Mouse (Mus musculus) small intestine, adult 2 months (tissue): ENCODE measurements around the gene Gphn.

ENCODE experiments used
- CTCF ChIP-seq: fragments of 200-500 bp; IDR thresholded peaks from 2 replicates; pipeline ENCODE4 v1.5.1; 2012; ENCODE audit warnings: low read depth, mild to moderate bottlenecking, control low read depth, inconsistent platforms, low read length, moderate library complexity, mixed read lengths; ENCODE audit not compliant: insufficient replicate concordance, insufficient read length; ENCODE audit errors: extremely low read depth
- POLR2A ChIP-seq: fragments of 200-500 bp; IDR thresholded peaks from 2 replicates; pipeline ENCODE4 v1.6.1; 2012; ENCODE audit warnings: low read depth, mild to moderate bottlenecking, control low read depth, inconsistent platforms, low read length, moderate library complexity

DNA sequence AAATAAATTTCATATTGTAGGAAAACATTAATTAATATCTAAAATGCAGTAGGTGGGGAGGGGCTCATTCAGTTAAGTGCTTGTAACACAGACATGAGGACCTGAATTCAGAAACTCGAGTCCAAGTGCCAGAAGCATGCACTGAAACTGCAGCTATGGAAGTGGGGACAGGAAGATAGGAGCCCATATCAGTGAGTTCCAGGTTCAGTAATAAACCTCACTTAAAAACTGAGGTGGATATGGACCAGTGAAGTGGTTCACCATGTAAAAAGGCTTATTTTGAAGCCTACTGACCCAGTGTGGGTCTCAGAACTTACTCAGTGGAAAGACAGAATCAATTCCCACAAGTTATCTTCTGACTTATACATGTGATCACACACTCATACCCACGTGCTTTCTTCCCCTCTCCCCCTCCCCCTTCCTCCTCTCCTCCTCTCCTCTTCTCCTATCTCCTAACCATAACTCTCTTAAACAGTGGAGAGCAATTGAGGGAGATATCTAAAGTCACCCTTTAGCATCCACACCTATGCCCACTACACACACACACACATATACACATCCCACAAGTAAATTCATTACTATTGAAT lies 433.6 kb downstream of the Gphn start:
- no peak for TF ChIP-seq POLR2A
- no peak for TF ChIP-seq CTCF
